Mouse (Mus musculus): ENCODE measurements around the gene Nkrf. TPM values are rescaled to one million over a fixed set of nuclear protein-coding genes. Genes with fewer than 3 reads are reported as not detected.
"Not testable (repeated sequence)": the region's sequence is repeated elsewhere in the genome, so short reads cannot be mapped to it uniquely, and the experiment has no call there.

Gene Nkrf
- total RNA-seq (2021): 1 to 10 TPM; 3.2 to 3.9 TPM

- peak; percentile 22 to 32 for DNase-seq
- intact Hi-C loops (cut with DNase I): loop anchor here (2.0 kb wide), 1 partner anchor 28 kb away; the partner anchor contains the start of gene C330007P06Rik
These were observed at the start of gene Nkrf for GRCm38 (mm10) chrX:36902321-36903114. Nkrf (minus strand) TSS chrX:36902899.

- DNase-seq: peak in 1 of 2 experiments; percentile 9
These were observed 38.4 kb upstream of the Nkrf start for GRCm38 (mm10) chrX:36941106-36941505.

DNA sequence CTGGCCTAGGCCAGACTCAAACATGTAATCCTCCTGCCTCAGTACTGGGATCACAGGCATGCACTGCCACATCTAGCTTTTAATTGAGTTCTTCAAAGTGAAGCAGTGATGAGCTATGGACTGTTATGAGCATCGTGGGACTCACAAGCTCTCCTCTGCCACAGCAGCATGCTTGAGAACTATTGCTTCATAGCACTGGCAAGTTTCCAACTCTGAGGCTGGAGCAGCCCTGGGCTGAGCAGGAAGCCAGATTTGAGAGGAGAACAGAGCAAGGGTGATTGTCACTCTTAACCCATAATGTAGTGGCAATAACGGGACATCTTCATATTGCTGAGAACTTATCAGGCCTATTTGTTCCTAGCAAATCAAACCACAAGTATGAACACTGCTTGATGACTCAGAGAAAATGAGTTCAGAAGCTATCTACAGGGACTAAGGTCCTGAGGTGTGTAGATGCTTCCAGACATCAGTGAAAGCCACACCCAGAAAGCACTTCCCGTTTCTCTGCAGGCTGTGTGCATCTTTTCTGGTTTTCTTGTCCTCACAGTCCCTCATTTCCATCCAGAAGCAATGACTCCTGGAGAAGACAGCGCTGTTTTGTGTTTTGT lies 37.2 kb upstream of the Nkrf start:
- intact Hi-C loops (cut with DNase I): no loop called here

More at GRCm38 (mm10) chrX:36941106-36941505, 38.4 kb upstream of the Nkrf start:
- intact Hi-C loops (cut with DNase I): no loop called here

GRCm38 (mm10) chrX:36935326-36935966 lies 32.7 kb upstream of the Nkrf start:
- intact Hi-C loops (cut with DNase I): no loop called here
- no peak for DNase-seq

More for the DNA sequence above, 37.2 kb upstream of the Nkrf start:
- DNase-seq: peak; percentile 74 to 75

- intact Hi-C loops (cut with DNase I): loop anchor here (2.0 to 5.0 kb wide), 2 partner anchors 57 to 92 kb away; no protein-coding TSS in a partner anchor
- DNase-seq: peak in 1 of 2 experiments; percentile 26
These were observed 27.9 kb upstream of the Nkrf start for GRCm38 (mm10) chrX:36930574-36930973.

GRCm38 (mm10) chrX:36929694-36930093 lies 27.0 kb upstream of the Nkrf start:
- DNase-seq: no peak
- intact Hi-C loops (cut with DNase I): loop anchor here (2.0 to 5.0 kb wide), 2 partner anchors 58 to 93 kb away; no protein-coding TSS in a partner anchor

DNA sequence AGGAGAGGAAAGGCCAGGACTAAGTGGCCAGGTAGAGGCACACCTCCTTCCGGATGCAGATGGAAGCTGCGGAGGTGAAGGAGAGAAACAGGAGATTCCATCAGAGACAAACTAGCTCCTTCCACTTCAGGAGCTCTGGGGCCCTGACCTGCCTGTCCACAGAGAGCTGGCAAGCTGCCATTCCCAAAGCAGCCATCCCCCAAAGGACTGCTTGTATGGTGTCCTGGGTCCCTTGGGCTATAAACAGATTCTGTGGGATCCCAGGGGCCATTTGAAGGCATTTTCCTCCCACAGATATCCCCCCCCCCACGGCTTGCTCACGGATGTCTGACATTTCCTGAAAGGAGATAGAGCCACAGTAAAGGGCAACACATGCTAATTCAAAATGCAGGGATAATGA lies 26.1 kb upstream of the Nkrf start:
- intact Hi-C loops (cut with DNase I): no loop called here
- no peak for DNase-seq

DNA sequence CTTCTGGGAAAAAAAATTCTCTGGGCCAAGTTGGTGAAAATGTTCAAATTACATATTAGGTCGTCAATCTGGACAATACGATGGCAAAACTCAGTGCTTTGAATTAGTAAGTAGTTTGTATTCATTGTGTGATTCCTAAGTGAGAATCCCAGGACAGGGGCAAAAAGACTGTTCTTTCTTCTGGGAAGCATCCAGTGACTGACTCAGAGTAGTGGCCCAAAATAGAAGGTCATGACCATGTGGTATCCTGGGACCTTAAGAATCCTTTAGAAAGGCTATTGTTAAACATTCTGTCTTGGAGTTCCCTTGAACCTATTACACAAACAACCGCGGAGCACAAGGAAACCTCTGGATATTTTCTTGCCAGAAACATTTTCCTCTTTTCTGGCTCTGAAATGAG lies 18.6 kb upstream of the Nkrf start:
- intact Hi-C loops (cut with DNase I): no loop called here
- no peak for DNase-seq

- no peak for DNase-seq
- intact Hi-C loops (cut with DNase I): no loop called here
These were observed 15.1 kb upstream of the Nkrf start for GRCm38 (mm10) chrX:36917749-36918148.

GRCm38 (mm10) chrX:36911343-36911742 lies 8.6 kb upstream of the Nkrf start:
- peak; percentile 41 to 68 for DNase-seq
- intact Hi-C loops (cut with DNase I): loop anchor here (5.0 kb wide), 1 partner anchor 111 kb away; no protein-coding TSS in a partner anchor

- intact Hi-C loops (cut with DNase I): loop anchor here (2.0 kb wide), 1 partner anchor 70 kb away; no protein-coding TSS in a partner anchor
- DNase-seq: no peak
These were observed 3.8 kb upstream of the Nkrf start for GRCm38 (mm10) chrX:36906539-36906938.

GRCm38 (mm10) chrX:36903115-36903768 lies 543 bp upstream of the Nkrf start:
- DNase-seq: peak; percentile 94
- intact Hi-C loops (cut with DNase I): loop anchor here (2.0 kb wide), 1 partner anchor 28 kb away; the partner anchor contains the start of gene C330007P06Rik

GRCm38 (mm10) chrX:36901655-36902054 lies 1.0 kb downstream of the Nkrf start:
- no peak for DNase-seq
- intact Hi-C loops (cut with DNase I): loop anchor here (2.0 kb wide), 1 partner anchor 27 kb away; the partner anchor contains the start of gene C330007P06Rik

- intact Hi-C loops (cut with DNase I); DNase-seq: not testable (repeated sequence)
These were observed 3.8 kb downstream of the Nkrf start for GRCm38 (mm10) chrX:36898931-36899330.

- intact Hi-C loops (cut with DNase I): no loop called here
- DNase-seq: peak in 1 of 2 experiments; percentile 19
These were observed 18.0 kb downstream of the Nkrf start for GRCm38 (mm10) chrX:36884719-36885118.

- intact Hi-C loops (cut with DNase I): loop anchor here (2.0 kb wide), 1 partner anchor 28 kb away; the partner anchor contains the start of gene Nkrf
- peak in 1 of 2 experiments; percentile 28 for DNase-seq
These were observed 28.0 kb downstream of the Nkrf start for GRCm38 (mm10) chrX:36874704-36875128.

DNA sequence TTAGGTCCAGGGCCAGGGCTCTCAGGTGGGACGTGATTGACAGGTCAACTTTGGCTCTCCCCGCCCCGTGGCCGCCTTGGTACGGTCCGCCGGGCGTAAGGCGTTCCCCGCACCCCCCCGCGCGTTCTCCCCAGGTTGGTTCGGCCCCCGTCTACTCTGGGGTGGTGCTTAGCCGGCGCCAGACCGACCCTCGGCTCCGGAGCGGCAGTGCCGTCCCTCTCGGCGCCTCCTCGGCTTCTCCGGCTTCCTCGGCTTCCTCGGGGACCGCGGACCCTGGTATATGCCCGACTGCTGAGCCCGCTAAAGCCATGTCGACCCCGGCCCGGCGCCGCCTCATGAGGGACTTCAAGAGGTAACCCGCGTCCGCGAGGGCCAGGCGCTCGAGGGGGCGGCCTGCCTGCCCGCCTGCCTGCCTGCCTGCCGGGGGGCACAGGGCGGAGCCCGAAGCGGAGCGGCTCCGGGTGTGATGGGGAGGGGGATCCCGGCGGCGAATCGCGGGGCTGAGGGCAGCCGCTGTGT lies 28.5 kb downstream of the Nkrf start:
- DNase-seq: peak; percentile 90 to 92
- intact Hi-C loops (cut with DNase I): loop anchor here (2.0 kb wide), 1 partner anchor 29 kb away; the partner anchor contains the start of gene Nkrf

- intact Hi-C loops (cut with DNase I): loop anchor here (2.0 kb wide), 1 partner anchor 29 kb away; the partner anchor contains the start of gene Nkrf
- DNase-seq: peak in 1 of 2 experiments; percentile 0
These were observed 28.9 kb downstream of the Nkrf start, which contains the start of the genes Ube2a and C330007P06Rik for GRCm38 (mm10) chrX:36873765-36874164. Ube2a (plus strand) TSS chrX:36873900. C330007P06Rik (minus strand) TSS chrX:36874111.

DNA sequence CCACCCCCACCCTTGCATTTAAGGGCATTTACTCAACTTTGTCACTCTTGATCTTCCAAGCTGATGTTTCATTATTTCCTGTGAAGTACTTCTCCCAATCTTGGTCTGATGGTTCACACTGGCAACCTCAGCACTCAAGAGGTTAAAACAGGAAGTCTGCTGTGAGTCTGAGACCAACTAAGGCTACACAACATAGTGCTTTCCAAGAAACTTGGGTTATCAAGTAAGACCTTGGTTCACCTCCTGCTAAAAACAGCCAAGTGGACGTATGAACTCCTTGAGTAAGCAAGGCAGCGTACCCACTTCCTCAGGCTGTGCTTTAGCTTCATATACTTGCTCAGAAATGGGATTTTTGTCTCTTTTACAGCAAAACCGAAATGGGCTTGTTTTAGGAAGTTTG lies 32.3 kb downstream of the Nkrf start:
- intact Hi-C loops (cut with DNase I): no loop called here
- DNase-seq: no peak

Data from heart, postnatal 10 days (tissue).